Mouse (Mus musculus) kidney, embryonic 16.5 days (tissue): ENCODE measurements around the gene Tnfrsf9. TPM values are rescaled to one million over a fixed set of nuclear protein-coding genes. Genes with fewer than 3 reads are reported as not detected.

ENCODE experiments used
- ATAC-seq: fragments of 200-750 bp; cut with Nextera tagmentation; 2 replicates; pipeline ENCODE4 v1.8.0; 2017; ENCODE audit warnings: moderate TSS enrichment; ENCODE audit not compliant: low FRiP score, low TSS enrichment
- H3K27ac ChIP-seq: fragments of 300-500 bp; sonication (generic); 2 replicates; pipeline ENCODE4 v1.5.1; 2014; ENCODE audit warnings: low read length
- H3K27me3 ChIP-seq: fragments of 300-500 bp; sonication (generic); 2 replicates; pipeline ENCODE4 v1.6.1; 2014; ENCODE audit warnings: low read length, control low read depth, mixed read lengths; ENCODE audit not compliant: insufficient read depth
- H3K36me3 ChIP-seq: fragments of 300-500 bp; sonication (generic); 2 replicates; pipeline ENCODE4 v1.6.1; 2014; ENCODE audit warnings: low read length, control low read depth, mixed read lengths; ENCODE audit not compliant: insufficient read depth
- H3K4me1 ChIP-seq: fragments of 300-500 bp; sonication (generic); 2 replicates; pipeline ENCODE4 v1.6.1; 2014; ENCODE audit warnings: low read length, control low read depth, mixed read lengths; ENCODE audit not compliant: insufficient read depth
- H3K4me2 ChIP-seq: fragments of 300-500 bp; sonication (generic); replicated peaks from 2 replicates; pipeline ENCODE4 v1.6.1; 2014; ENCODE audit warnings: low read depth, low read length
- H3K4me3 ChIP-seq: fragments of 300-500 bp; sonication (generic); 2 replicates; pipeline ENCODE4 v1.5.1; 2014; ENCODE audit warnings: mild to moderate bottlenecking, low read length
- H3K9ac ChIP-seq: fragments of 300-500 bp; sonication (generic); replicated peaks from 2 replicates; pipeline ENCODE4 v1.6.1; 2014; ENCODE audit warnings: low read length
- H3K9me3 ChIP-seq: fragments of 300-500 bp; sonication (generic); 2 replicates; pipeline ENCODE4 v1.6.1; 2016; ENCODE audit warnings: low read length, control low read depth
- WGBS: fragments of 180-500 bp; shearing (Covaris S2); extraction: QIAGEN DNeasy Blood & Tissue Kit; methylation state at CpG from one replicate; pipeline ENCODE4 v1.1.7; 2014; 5-methylcytosine and 5-hydroxymethylcytosine counted together
- polyA plus RNA-seq: library from polyadenylated mRNA; unstranded; fragments of >200 nt; fragmentation: Nextera tagmentation; extraction: Ambion mirVana; gene quantifications from 2 replicates; pipeline ENCODE4 v1.2.1, GENCODE M21; 2015

Gene Tnfrsf9
- polyA plus RNA-seq, 1 experiment from 2014 or later: 0.40 TPM

GRCm38 (mm10) chr4:150950972-150951371, 36.6 kb downstream of the Tnfrsf9 start:
- Histone ChIP-seq H3K4me3 (no peak overlapping the region), H3K9ac (no peak overlapping the region), H3K4me1 (no peaks in the 10 kb centered on the region), H3K36me3 (no peaks in the 10 kb centered on the region), H3K27ac (no peak overlapping the region), H3K27me3 (no peaks in the 10 kb centered on the region), H3K9me3 (no peaks in the 10 kb centered on the region), H3K4me2 (no peak overlapping the region)
- no peak for ATAC-seq
- WGBS: 80% methylated on average over 10 of the region's 10 CpGs

GRCm38 (mm10) chr4:150956369-150957105, 42.2 kb downstream of the Tnfrsf9 start:
- Histone ChIP-seq H3K27ac (no peak overlapping the region), H3K4me1 (no peaks in the 10 kb centered on the region; the same call in 1 of the 2 replicates), H3K4me2 (no peak overlapping the region), H3K27me3 (no peaks in the 10 kb centered on the region), H3K9ac (no peak overlapping the region), H3K4me3 (no peak overlapping the region), H3K36me3 (no peaks in the 10 kb centered on the region), H3K9me3 (no peaks in the 10 kb centered on the region)
- 70% methylated on average over 13 of the region's 13 CpGs for WGBS
- ATAC-seq: no peak; the same call in 1 of the 2 replicates

GRCm38 (mm10) chr4:150957106-150957458, 42.7 kb downstream of the Tnfrsf9 start:
- H3K4me3 ChIP-seq: no peak overlapping the region
- ATAC-seq: no peak; the same call in 1 of the 2 replicates
- WGBS: 56% methylated on average over 1 of the region's 1 CpGs
- H3K4me2 ChIP-seq: no peak overlapping the region
- no peak overlapping the region for H3K27ac ChIP-seq
- H3K27me3 ChIP-seq: no peaks in the 10 kb centered on the region
- H3K36me3 ChIP-seq: no peaks in the 10 kb centered on the region
- H3K4me1 ChIP-seq: no peaks in the 10 kb centered on the region; the same call in 1 of the 2 replicates
- H3K9me3 ChIP-seq: no peaks in the 10 kb centered on the region
- H3K9ac ChIP-seq: no peak overlapping the region

GRCm38 (mm10) chr4:150958536-150958935, 44.2 kb downstream of the Tnfrsf9 start:
- ATAC-seq: peak; percentile 49; the same call in 1 of the 2 replicates
- Histone ChIP-seq H3K27me3 (no peaks in the 10 kb centered on the region), H3K4me2 (no peak overlapping the region), H3K27ac (no peak overlapping the region), H3K9me3 (no peaks in the 10 kb centered on the region), H3K4me3 (no peak overlapping the region), H3K4me1 (no peaks in the 10 kb centered on the region; the same call in 1 of the 2 replicates), H3K9ac (no peak overlapping the region), H3K36me3 (no peaks in the 10 kb centered on the region)
- WGBS: 51% methylated on average over 7 of the region's 7 CpGs

- Histone ChIP-seq H3K4me3 (no peak overlapping the region), H3K27me3 (no peaks in the 10 kb centered on the region), H3K4me1 (0 out of 2 replicates have a peak, but pooled peaks cover 6% of the 10 kb centered on the region), H3K36me3 (no peaks in the 10 kb centered on the region), H3K9ac (no peak overlapping the region), H3K9me3 (no peaks in the 10 kb centered on the region), H3K27ac (no peak overlapping the region), H3K4me2 (no peak overlapping the region)
- no peak for ATAC-seq
- WGBS: 55% methylated on average over 6 of the region's 6 CpGs
These were observed 47.9 kb downstream of the Tnfrsf9 start for GRCm38 (mm10) chr4:150962231-150962630.

- no peak for ATAC-seq
- 64% methylated on average over 2 of the region's 2 CpGs for WGBS
These were observed 49.3 kb downstream of the Tnfrsf9 start for GRCm38 (mm10) chr4:150963711-150964110.

GRCm38 (mm10) chr4:150964635-150965554, 50.5 kb downstream of the Tnfrsf9 start:
- Histone ChIP-seq H3K4me2 (peak overlapping the region; percentile 52), H3K36me3 (no peaks in the 10 kb centered on the region), H3K27ac (no peak overlapping the region), H3K9me3 (no peaks in the 10 kb centered on the region), H3K9ac (no peak overlapping the region), H3K4me1 (0 out of 2 replicates have a peak, but pooled peaks cover 6% of the 10 kb centered on the region), H3K27me3 (no peaks in the 10 kb centered on the region), H3K4me3 (peak overlapping the region; percentile 28)
- ATAC-seq: peak; percentile 82; the same call in 1 of the 2 replicates
- WGBS: 10% methylated on average over 25 of the region's 25 CpGs

More at GRCm38 (mm10) chr4:150963711-150964110, 49.3 kb downstream of the Tnfrsf9 start:
- H3K4me1 ChIP-seq: 0 out of 2 replicates have a peak, but pooled peaks cover 6% of the 10 kb centered on the region
- no peak overlapping the region for H3K9ac ChIP-seq
- no peak overlapping the region for H3K4me3 ChIP-seq
- no peak overlapping the region for H3K4me2 ChIP-seq
- H3K27ac ChIP-seq: no peak overlapping the region
- no peaks in the 10 kb centered on the region for H3K9me3 ChIP-seq
- H3K36me3 ChIP-seq: no peaks in the 10 kb centered on the region
- H3K27me3 ChIP-seq: no peaks in the 10 kb centered on the region

- Histone ChIP-seq H3K9ac (no peak overlapping the region), H3K36me3 (no peaks in the 10 kb centered on the region), H3K4me2 (no peak overlapping the region), H3K27me3 (no peaks in the 10 kb centered on the region), H3K27ac (no peak overlapping the region), H3K4me3 (no peak overlapping the region), H3K9me3 (no peaks in the 10 kb centered on the region), H3K4me1 (0 out of 2 replicates have a peak, but pooled peaks cover 6% of the 10 kb centered on the region)
- no peak for ATAC-seq
- 71% methylated on average over 11 of the region's 11 CpGs for WGBS
These were observed 51.2 kb downstream of the Tnfrsf9 start for GRCm38 (mm10) chr4:150965555-150965951.

- Histone ChIP-seq H3K4me3 (no peak overlapping the region), H3K27ac (no peak overlapping the region), H3K27me3 (no peaks in the 10 kb centered on the region), H3K36me3 (no peaks in the 10 kb centered on the region), H3K9ac (no peak overlapping the region), H3K4me2 (no peak overlapping the region), H3K9me3 (no peaks in the 10 kb centered on the region), H3K4me1 (0 out of 2 replicates have a peak, but pooled peaks cover 6% of the 10 kb centered on the region)
- WGBS: 15% methylated on average over 7 of the region's 7 CpGs
- no peak for ATAC-seq
These were observed 52.2 kb downstream of the Tnfrsf9 start for GRCm38 (mm10) chr4:150966556-150966955.
